Mouse (Mus musculus): ENCODE measurements at regions not wholly inside any gene's neighbourhood (a gene's known extent, or its start where the extent isn't known, plus 50 kb on each side); places are given as distances from the start of the nearest gene placed in this dataset.

DNA sequence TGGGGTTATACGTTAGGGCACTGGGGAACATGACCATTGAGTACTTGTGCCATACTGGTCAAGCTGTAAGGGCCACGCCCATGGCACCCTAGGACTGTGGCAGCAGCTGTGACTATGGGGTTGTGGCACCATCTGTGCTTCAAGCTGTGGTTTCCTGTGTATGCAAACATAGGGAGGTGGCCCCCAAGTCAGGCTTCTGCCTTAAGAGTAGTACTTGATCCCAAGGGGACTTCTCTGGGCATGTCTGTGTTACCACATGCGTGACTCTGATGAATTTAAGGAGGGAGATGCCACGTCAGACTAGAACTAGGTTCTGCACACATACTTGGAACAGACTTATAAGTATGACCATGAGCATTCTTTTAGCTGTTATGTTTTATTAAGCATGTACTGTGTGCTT lies 252.4 kb upstream of the N4bp1 start:
- no peak for TF ChIP-seq CTCF (IDR thresholded peaks at IDR 0.05; ENCODE audit: low read depth)
- no peak for TF ChIP-seq EP300 (IDR thresholded peaks at IDR 0.05; ENCODE audit: low read depth)
